Mouse (Mus musculus) liver, embryonic 14.5 days (tissue): ENCODE results near the gene Cct7. TPM values are rescaled to one million over a fixed set of nuclear protein-coding genes. Genes with fewer than 3 reads are reported as not detected.

Experiments used
- ATAC-seq: fragments of 200-750 bp; cut with Nextera tagmentation; 2 replicates; pipeline ENCODE4 v1.8.0; 2017; ENCODE audit warnings: moderate number of reproducible peaks, mild to moderate bottlenecking, moderate library complexity; ENCODE audit not compliant: insufficient read depth
- DNase-seq, 3 experiments: peaks; one replicate each; pipeline ENCODE4 v3.0.0-alpha.2; 2012 to 2013; ENCODE audit warnings: low read depth in 3 of 3, low spot score in 3 of 3
- H3K27ac ChIP-seq: fragments of 300-500 bp; sonication (generic); 2 replicates; pipeline ENCODE4 v1.5.1; 2014; ENCODE audit warnings: moderate library complexity, mild to moderate bottlenecking, control low read depth, inconsistent platforms
- H3K27me3 ChIP-seq: fragments of 300-500 bp; sonication (generic); 2 replicates; pipeline ENCODE4 v1.6.1; 2014; ENCODE audit warnings: mild to moderate bottlenecking, low read length, moderate library complexity; ENCODE audit not compliant: control insufficient read depth, insufficient read depth
- H3K36me3 ChIP-seq: fragments of 300-500 bp; sonication (generic); replicated peaks from 2 replicates; pipeline ENCODE4 v1.6.1; 2014; ENCODE audit warnings: low read depth; ENCODE audit not compliant: control insufficient read depth, insufficient read depth
- H3K4me1 ChIP-seq, 2 experiments: fragments of 200-500 bp in 1 of 2; fragments of 300-500 bp in 1 of 2; sonication (generic) in 1 of 2; replicated peaks; 2 replicates each; pipeline ENCODE4 v1.6.1; 2012 to 2014; ENCODE audit warnings: antibody characterized with exemption in 1 of 2, inconsistent platforms in 1 of 2, low read length in 1 of 2; ENCODE audit not compliant: control insufficient read depth in 2 of 2, insufficient read depth in 2 of 2
- H3K4me2 ChIP-seq: fragments of 300-500 bp; sonication (generic); 2 replicates; pipeline ENCODE4 v1.6.1; 2014; ENCODE audit warnings: low read depth, mild to moderate bottlenecking, control low read depth, moderate library complexity
- H3K4me3 ChIP-seq, 2 experiments: fragments of 200-500 bp in 1 of 2; fragments of 300-500 bp in 1 of 2; sonication (generic) in 1 of 2; 2 replicates each; pipeline ENCODE4 v1.5.1; 2012 to 2014; ENCODE audit warnings: low read depth in 2 of 2, low read length in 2 of 2, mild to moderate bottlenecking in 2 of 2, control low read depth in 1 of 2, inconsistent platforms in 1 of 2, moderate library complexity in 1 of 2; ENCODE audit not compliant: insufficient read depth in 1 of 2
- H3K9ac ChIP-seq: fragments of 300-500 bp; sonication (generic); replicated peaks from 2 replicates; pipeline ENCODE4 v1.6.1; 2014; ENCODE audit warnings: mild to moderate bottlenecking, control low read depth, moderate library complexity
- H3K9me3 ChIP-seq: fragments of 300-500 bp; sonication (generic); 2 replicates; pipeline ENCODE4 v1.6.1; 2016; ENCODE audit warnings: low read length, mixed read lengths; ENCODE audit not compliant: control insufficient read depth
- CTCF ChIP-seq: IDR thresholded peaks from 2 replicates; pipeline ENCODE4 v1.5.1; 2016; ENCODE audit warnings: antibody characterized with exemption, low read depth, control low read depth
- EP300 ChIP-seq: IDR thresholded peaks from 2 replicates; pipeline ENCODE4 v1.6.1; 2016; ENCODE audit warnings: antibody characterized with exemption, low read depth
- WGBS: fragments of 180-500 bp; shearing (Covaris S2); extraction: QIAGEN DNeasy Blood & Tissue Kit; methylation state at CpG from one replicate; pipeline ENCODE4 v1.1.7; 2014; ENCODE audit not compliant: insufficient replicate concordance; 5-methylcytosine and 5-hydroxymethylcytosine counted together
- polyA plus RNA-seq, 2 experiments: library from polyadenylated mRNA; depleted of rRNA in 1 of 2; stranded (reverse) in 1 of 2; unstranded in 1 of 2; fragments of >200 nt; fragmentation: Nextera tagmentation in 1 of 2; extraction: Ambion mirVana in 1 of 2; gene quantifications; 2 replicates each; pipeline versions ENCODE4 v1.2.1 to v1.2.3; 2012 to 2014

The Cct7 gene
- polyA plus RNA-seq, 2 experiments: 162 to 285 TPM

GRCm38 (mm10) chr6:85433865-85434264 is 17.4 kb upstream of the Cct7 start:
- ATAC-seq: no peak
- no peak overlapping the region for H3K4me3 ChIP-seq
- no peaks in the 10 kb centered on the region for H3K36me3 ChIP-seq
- H3K4me2 ChIP-seq: 0 out of 2 replicates have a peak overlapping the region, but pooled peaks have one; percentile 18
- no peak for TF ChIP-seq CTCF
- TF ChIP-seq EP300: no peak
- WGBS: 55% methylated on average over 5 of the region's 5 CpGs
- no peak for DNase-seq
- H3K27ac ChIP-seq: no peak overlapping the region
- H3K9ac ChIP-seq: no peak overlapping the region; the same call in 1 of the 2 replicates
- no peaks in the 10 kb centered on the region for H3K27me3 ChIP-seq
- H3K9me3 ChIP-seq: no peaks in the 10 kb centered on the region
- peaks cover 3 to 11% of the 10 kb centered on the region in 2 experiments; a peak in 3 of 4 replicates for H3K4me1 ChIP-seq

GRCm38 (mm10) chr6:85436204-85436603 is 15.1 kb upstream of the Cct7 start:
- ATAC-seq: no peak
- 69% methylated on average over 1 of the region's 1 CpGs for WGBS

GRCm38 (mm10) chr6:85436631-85437030 is 14.7 kb upstream of the Cct7 start:
- WGBS: 71% methylated on average over 5 of the region's 6 CpGs
- DNase-seq: no peak
- peaks cover 3 to 11% of the 10 kb centered on the region in 2 experiments; a peak in 3 of 4 replicates for H3K4me1 ChIP-seq

More at GRCm38 (mm10) chr6:85436204-85436603, 15.1 kb upstream of the Cct7 start:
- H3K27me3 ChIP-seq: no peaks in the 10 kb centered on the region
- no peak overlapping the region for H3K9ac ChIP-seq
- H3K27ac ChIP-seq: no peak overlapping the region
- H3K4me1 ChIP-seq: peaks cover 3 to 11% of the 10 kb centered on the region in 2 experiments; a peak in 3 of 4 replicates
- no peaks in the 10 kb centered on the region for H3K9me3 ChIP-seq
- DNase-seq: no peak
- peaks cover 5% of the 10 kb centered on the region; the same call in 1 of the 2 replicates for H3K36me3 ChIP-seq
- TF ChIP-seq EP300: no peak
- no peak for TF ChIP-seq CTCF
- no peak overlapping the region for H3K4me3 ChIP-seq
- no peak overlapping the region for H3K4me2 ChIP-seq

GRCm38 (mm10) chr6:85441142-85441541 is 10.2 kb upstream of the Cct7 start:
- no peak overlapping the region for H3K4me2 ChIP-seq
- H3K27me3 ChIP-seq: no peaks in the 10 kb centered on the region
- 78% methylated on average over 4 of the region's 4 CpGs for WGBS
- peaks cover 9% of the 10 kb centered on the region; the same call in 1 of the 2 replicates for H3K36me3 ChIP-seq
- DNase-seq (no peak), ATAC-seq (no peak)
- H3K4me3 ChIP-seq: no peak overlapping the region
- H3K9me3 ChIP-seq: no peaks in the 10 kb centered on the region
- TF ChIP-seq EP300: no peak
- TF ChIP-seq CTCF: no peak
- H3K27ac ChIP-seq: no peak overlapping the region
- no peak overlapping the region for H3K9ac ChIP-seq
- H3K4me1 ChIP-seq: no peaks in the 10 kb centered on the region

More at GRCm38 (mm10) chr6:85436631-85437030, 14.7 kb upstream of the Cct7 start:
- Histone ChIP-seq H3K4me2 (no peak overlapping the region), H3K27me3 (no peaks in the 10 kb centered on the region), H3K27ac (no peak overlapping the region), H3K4me3 (no peak overlapping the region), H3K9me3 (no peaks in the 10 kb centered on the region), H3K36me3 (peaks cover 5% of the 10 kb centered on the region; the same call in 1 of the 2 replicates), H3K9ac (no peak overlapping the region)
- TF ChIP-seq EP300: no peak
- no peak for TF ChIP-seq CTCF
- no peak for ATAC-seq

- peaks cover 15% of the 10 kb centered on the region for H3K36me3 ChIP-seq
- TF ChIP-seq EP300 (no peak), CTCF (no peak)
These were observed 7.7 kb upstream of the Cct7 start for GRCm38 (mm10) chr6:85443488-85444233.

More at GRCm38 (mm10) chr6:85443488-85444233, 7.7 kb upstream of the Cct7 start:
- Histone ChIP-seq H3K4me1 (no peaks in the 10 kb centered on the region), H3K27me3 (no peaks in the 10 kb centered on the region), H3K9ac (no peak overlapping the region), H3K9me3 (no peaks in the 10 kb centered on the region), H3K4me3 (no peak overlapping the region), H3K4me2 (no peak overlapping the region), H3K27ac (no peak overlapping the region)
- 69% methylated on average over 3 of the region's 3 CpGs for WGBS
- no peak for ATAC-seq
- DNase-seq: no peak
